Mouse (Mus musculus): ENCODE data around the gene Nat8f1. TPM values are rescaled to one million over a fixed set of nuclear protein-coding genes. Genes with fewer than 3 reads are reported as not detected.

The Nat8f1 gene
- polyA plus RNA-seq, 2 experiments = 4.7 to 6.6 TPM

- DNase-seq (ENCODE audit: low read depth in 3 of 3, low spot score in 3 of 3) (no peak), ATAC-seq (ENCODE audit: insufficient read depth) (no peak)
- Histone ChIP-seq H3K36me3 (replicated peaks; ENCODE audit: control insufficient read depth, insufficient read depth, low read depth) (no peaks in the 10 kb centered on the region), H3K27me3 (ENCODE audit: control insufficient read depth, insufficient read depth, low read length) (no peaks in the 10 kb centered on the region), H3K9ac (replicated peaks) (no peak overlapping the region), H3K9me3 (ENCODE audit: control insufficient read depth, low read length) (no peaks in the 10 kb centered on the region), H3K4me3 (ENCODE audit: insufficient read depth in 1 of 2, low read depth in 2 of 2, low read length in 2 of 2) (no peak overlapping the region), H3K27ac (no peak overlapping the region), H3K4me1 (replicated peaks; ENCODE audit: control insufficient read depth in 2 of 2, insufficient read depth in 2 of 2, low read length in 1 of 2) (no peaks in the 10 kb centered on the region), H3K4me2 (ENCODE audit: low read depth) (no peak overlapping the region)
- WGBS (ENCODE audit: insufficient replicate concordance) = 54% methylated on average over 2 of the region's 2 CpGs
- TF ChIP-seq EP300 (IDR thresholded peaks at IDR 0.05; ENCODE audit: low read depth) (no peak), CTCF (IDR thresholded peaks at IDR 0.05; ENCODE audit: low read depth) (no peak)
Observed at GRCm38 (mm10) chr6:85863840-85864239, 51.6 kb downstream of the Nat8f1 start.

DNA sequence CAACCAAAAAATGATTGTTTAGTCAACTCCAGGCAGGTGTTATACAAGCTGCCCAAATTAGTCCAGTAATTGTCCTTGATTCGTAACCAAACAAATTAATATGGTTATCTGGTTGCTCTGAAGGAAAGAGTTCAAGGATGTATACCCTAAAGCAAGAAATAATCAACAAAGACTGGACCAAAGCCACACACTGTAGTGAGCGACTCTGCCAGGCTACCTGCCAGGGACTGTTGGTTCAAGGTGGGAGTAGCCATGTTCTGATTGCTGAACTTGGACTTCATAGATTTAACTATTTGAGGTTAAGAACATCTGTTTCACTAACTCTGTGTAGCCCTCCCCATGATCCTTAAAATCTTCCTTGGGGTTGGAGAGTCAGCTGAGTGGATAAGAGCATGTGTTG lies 52.4 kb downstream of the Nat8f1 start:
- no peak overlapping the region for H3K4me3 ChIP-seq (ENCODE audit: insufficient read depth in 1 of 2, low read depth in 2 of 2, low read length in 2 of 2)
- H3K36me3 ChIP-seq (replicated peaks; ENCODE audit: control insufficient read depth, insufficient read depth, low read depth) = no peaks in the 10 kb centered on the region
- no peak overlapping the region for H3K27ac ChIP-seq
- no peak for ATAC-seq (ENCODE audit: insufficient read depth)
- no peaks in the 10 kb centered on the region for H3K9me3 ChIP-seq (ENCODE audit: control insufficient read depth, low read length)
- no peaks in the 10 kb centered on the region for H3K4me1 ChIP-seq (replicated peaks; ENCODE audit: control insufficient read depth in 2 of 2, insufficient read depth in 2 of 2, low read length in 1 of 2)
- WGBS (ENCODE audit: insufficient replicate concordance) = 49% methylated on average over 2 of the region's 2 CpGs
- no peaks in the 10 kb centered on the region for H3K27me3 ChIP-seq (ENCODE audit: control insufficient read depth, insufficient read depth, low read length)
- DNase-seq (ENCODE audit: low read depth in 3 of 3, low spot score in 3 of 3) = no peak
- TF ChIP-seq EP300 (IDR thresholded peaks at IDR 0.05; ENCODE audit: low read depth) (no peak), CTCF (IDR thresholded peaks at IDR 0.05; ENCODE audit: low read depth) (no peak)
- H3K4me2 ChIP-seq (ENCODE audit: low read depth) = no peak overlapping the region
- no peak overlapping the region for H3K9ac ChIP-seq (replicated peaks)

GRCm38 (mm10) chr6:85862565-85862964 lies 52.9 kb downstream of the Nat8f1 start:
- no peak overlapping the region for H3K4me3 ChIP-seq (ENCODE audit: insufficient read depth in 1 of 2, low read depth in 2 of 2, low read length in 2 of 2)
- no peak for ATAC-seq (ENCODE audit: insufficient read depth)
- H3K27ac ChIP-seq = no peak overlapping the region
- no peak overlapping the region for H3K4me2 ChIP-seq (ENCODE audit: low read depth)
- no peaks in the 10 kb centered on the region for H3K27me3 ChIP-seq (ENCODE audit: control insufficient read depth, insufficient read depth, low read length)
- DNase-seq (ENCODE audit: low read depth in 3 of 3, low spot score in 3 of 3) = no peak
- H3K9ac ChIP-seq (replicated peaks) = no peak overlapping the region
- 54% methylated on average over 3 of the region's 3 CpGs for WGBS (ENCODE audit: insufficient replicate concordance)
- no peak for TF ChIP-seq CTCF (IDR thresholded peaks at IDR 0.05; ENCODE audit: low read depth)
- TF ChIP-seq EP300 (IDR thresholded peaks at IDR 0.05; ENCODE audit: low read depth) = no peak
- H3K9me3 ChIP-seq (ENCODE audit: control insufficient read depth, low read length) = no peaks in the 10 kb centered on the region
- no peaks in the 10 kb centered on the region for H3K36me3 ChIP-seq (replicated peaks; ENCODE audit: control insufficient read depth, insufficient read depth, low read depth)
- no peaks in the 10 kb centered on the region for H3K4me1 ChIP-seq (replicated peaks; ENCODE audit: control insufficient read depth in 2 of 2, insufficient read depth in 2 of 2, low read length in 1 of 2)

DNA sequence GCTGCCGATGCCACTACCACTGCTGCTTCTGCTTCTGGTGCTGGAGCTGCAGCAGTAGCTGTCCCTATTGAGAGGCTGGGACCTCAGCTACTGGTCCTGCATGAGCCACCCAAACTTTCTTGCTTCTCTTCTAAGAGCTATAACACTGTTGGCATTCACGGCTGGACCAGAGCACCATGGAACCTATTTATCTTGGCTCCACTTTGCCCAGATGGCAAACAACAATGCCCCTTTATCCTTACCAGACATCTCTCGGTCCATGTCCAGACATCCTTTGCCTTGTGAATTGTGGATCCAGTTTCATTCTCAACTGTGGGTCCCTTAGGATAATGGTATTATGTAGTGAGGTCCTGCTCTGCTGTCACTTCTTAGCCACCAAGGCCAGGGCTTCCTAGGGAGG lies 54.2 kb downstream of the Nat8f1 start:
- no peak overlapping the region for H3K4me3 ChIP-seq (ENCODE audit: insufficient read depth in 1 of 2, low read depth in 2 of 2, low read length in 2 of 2)
- TF ChIP-seq EP300 (IDR thresholded peaks at IDR 0.05; ENCODE audit: low read depth) (no peak), CTCF (IDR thresholded peaks at IDR 0.05; ENCODE audit: low read depth) (no peak)
- DNase-seq (ENCODE audit: low read depth in 3 of 3, low spot score in 3 of 3) = no peak
- no peaks in the 10 kb centered on the region for H3K9me3 ChIP-seq (ENCODE audit: control insufficient read depth, low read length)
- no peak overlapping the region for H3K27ac ChIP-seq
- ATAC-seq (ENCODE audit: insufficient read depth) = no peak
- H3K4me1 ChIP-seq (replicated peaks; ENCODE audit: control insufficient read depth in 2 of 2, insufficient read depth in 2 of 2, low read length in 1 of 2) = no peaks in the 10 kb centered on the region
- H3K9ac ChIP-seq (replicated peaks) = no peak overlapping the region
- WGBS (ENCODE audit: insufficient replicate concordance) = 70% methylated on average over 3 of the region's 3 CpGs
- H3K36me3 ChIP-seq (replicated peaks; ENCODE audit: control insufficient read depth, insufficient read depth, low read depth) = no peaks in the 10 kb centered on the region
- H3K27me3 ChIP-seq (ENCODE audit: control insufficient read depth, insufficient read depth, low read length) = no peaks in the 10 kb centered on the region
- H3K4me2 ChIP-seq (ENCODE audit: low read depth) = no peak overlapping the region

Other genes starting within 250 kb of the Nat8f1 start
- gene Nat8f7, start 202.5 kb downstream of the Nat8f1 start, polyA plus RNA-seq (2012; rRNA removed) = not detected in 2 replicates
- not detected in 2 replicates for gene Nat8f7, start 202.5 kb downstream of the Nat8f1 start, polyA plus RNA-seq (2014; fragmentation: Nextera tagmentation; extraction: Ambion mirVana)
- gene Nat8f3, start 149.9 kb downstream of the Nat8f1 start, polyA plus RNA-seq (2012; rRNA removed) = not detected in 2 replicates
- gene Nat8f3, start 149.9 kb downstream of the Nat8f1 start, polyA plus RNA-seq (2014; fragmentation: Nextera tagmentation; extraction: Ambion mirVana) = not detected in 2 replicates
- not detected in 2 replicates for gene Nat8f6, start 94.7 kb downstream of the Nat8f1 start, polyA plus RNA-seq (2012; rRNA removed)
- not detected in 2 replicates for gene Nat8f6, start 94.7 kb downstream of the Nat8f1 start, polyA plus RNA-seq (2014; fragmentation: Nextera tagmentation; extraction: Ambion mirVana)
- not detected in 2 replicates for gene Nat8f5, start 94.7 kb downstream of the Nat8f1 start, polyA plus RNA-seq (2012; rRNA removed)
- gene Nat8f5, start 94.7 kb downstream of the Nat8f1 start, polyA plus RNA-seq (2014; fragmentation: Nextera tagmentation; extraction: Ambion mirVana) = not detected in 2 replicates
- 0.02 TPM in 1 of 2 replicates, not detected in the other for gene Nat8, start 83.6 kb downstream of the Nat8f1 start, polyA plus RNA-seq (2012; rRNA removed)
- not detected in 2 replicates for gene Nat8, start 83.6 kb downstream of the Nat8f1 start, polyA plus RNA-seq (2014; fragmentation: Nextera tagmentation; extraction: Ambion mirVana)
- gene Nat8f2, start 46.5 kb downstream of the Nat8f1 start, polyA plus RNA-seq (2012; rRNA removed) = not detected in 2 replicates
- gene Nat8f2, start 46.5 kb downstream of the Nat8f1 start, polyA plus RNA-seq (2014; fragmentation: Nextera tagmentation; extraction: Ambion mirVana) = not detected in 2 replicates
- 0.50 and 0.64 TPM in 2 replicates for gene Nat8f4, start 10.8 kb downstream of the Nat8f1 start, polyA plus RNA-seq (2012; rRNA removed)
- 0.81 and 0.87 TPM in 2 replicates for gene Nat8f4, start 10.8 kb downstream of the Nat8f1 start, polyA plus RNA-seq (2014; fragmentation: Nextera tagmentation; extraction: Ambion mirVana)
- gene Tprkb, start 3.8 kb downstream of the Nat8f1 start, polyA plus RNA-seq (2012; rRNA removed) = 8.5 and 12.7 TPM in 2 replicates
- 13.4 and 14.6 TPM in 2 replicates for gene Tprkb, start 3.8 kb downstream of the Nat8f1 start, polyA plus RNA-seq (2014; fragmentation: Nextera tagmentation; extraction: Ambion mirVana)
- 14.6 and 20.3 TPM in 2 replicates for gene Dusp11, start 46.0 kb upstream of the Nat8f1 start, polyA plus RNA-seq (2012; rRNA removed)
- 27.2 and 30.4 TPM in 2 replicates for gene Dusp11, start 46.0 kb upstream of the Nat8f1 start, polyA plus RNA-seq (2014; fragmentation: Nextera tagmentation; extraction: Ambion mirVana)
- gene Figla, start 100.5 kb upstream of the Nat8f1 start, polyA plus RNA-seq (2012; rRNA removed) = not detected in 2 replicates
- not detected in 2 replicates for gene Figla, start 100.5 kb upstream of the Nat8f1 start, polyA plus RNA-seq (2014; fragmentation: Nextera tagmentation; extraction: Ambion mirVana)
- gene Add2, start 113.0 kb upstream of the Nat8f1 start, polyA plus RNA-seq (2012; rRNA removed) = 65.0 and 73.5 TPM in 2 replicates
- gene Add2, start 113.0 kb upstream of the Nat8f1 start, polyA plus RNA-seq (2014; fragmentation: Nextera tagmentation; extraction: Ambion mirVana) = 54.9 and 68.6 TPM in 2 replicates

Data from liver, embryonic 14.5 days (tissue).